Mouse (Mus musculus) spleen, adult 2 months (tissue): ENCODE data around the gene Clec4a2.

ENCODE experiments used
- CTCF ChIP-seq: fragments of 200-500 bp; IDR thresholded peaks from 2 replicates; pipeline ENCODE4 v1.5.1; 2011; ENCODE audit warnings: mild to moderate bottlenecking, inconsistent platforms; ENCODE audit not compliant: insufficient read depth, insufficient read length, insufficient replicate concordance; ENCODE audit errors: extremely low read depth
- POLR2A ChIP-seq: fragments of 200-500 bp; IDR thresholded peaks from 2 replicates; pipeline ENCODE4 v1.6.1; 2011; ENCODE audit warnings: low read depth, low read length, inconsistent platforms

GRCm38 (mm10) chr6:123127173-123127572 lies 20.9 kb downstream of the Clec4a2 start:
- TF ChIP-seq CTCF: no peak
- no peak for TF ChIP-seq POLR2A
